Mouse (Mus musculus): Measurements from ENCODE around the gene Oxt.

DNA sequence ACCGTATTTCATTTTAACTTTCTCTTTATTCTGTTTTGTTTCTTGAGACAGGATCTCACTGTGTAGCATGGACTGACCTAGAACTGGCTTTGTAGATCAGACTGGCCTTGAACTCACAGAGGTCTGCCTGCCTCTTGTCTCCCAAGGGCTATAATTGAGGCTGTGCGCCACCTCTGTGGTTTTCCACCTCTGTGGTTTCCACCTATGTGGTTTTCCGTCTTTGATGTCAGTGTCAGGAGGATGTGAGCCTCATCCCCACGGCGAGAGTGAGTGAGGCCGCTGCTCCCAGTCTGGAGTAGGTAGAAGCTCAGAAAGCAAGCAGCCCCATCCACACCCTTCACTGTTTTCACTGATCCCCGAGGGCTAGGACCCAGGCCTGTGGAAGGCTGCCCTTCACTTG, 21.1 kb upstream of the Oxt start:
- TF ChIP-seq POLR2A (IDR thresholded peaks at IDR 0.05; ENCODE audit: low read depth, low read length) (no peak), CTCF (IDR thresholded peaks at IDR 0.05; ENCODE audit: extremely low read depth, insufficient read depth, insufficient read length, insufficient replicate concordance) (no peak)
